In genomic region chr11:119808647-119809280, GRCm38 (mm10) we compare ENCODE assay signal across 20 mouse cellular contexts.
A peak's percentile ranks its signal among the peaks of the same experiment; 100 is the strongest.
DNase-seq lines count a peak whose midpoint lies in the region; ATAC-seq lines count a peak whose summit lies in the region.
"Had no signal": no experiment of that assay in that cellular context is flagged by ENCODE, and none has a peak within 500 bp of the region (broad histone marks: within the 10 kb centered on the region; RNA-seq: fewer than 3 reads in every experiment).

No protein-coding gene starts in this region.

- H3K27me3 ChIP-seq in hindbrain, embryonic 13.5 days = no peaks in the 10 kb centered on the region
- no peaks in the 10 kb centered on the region for H3K27me3 ChIP-seq in hindbrain, embryonic 16.5 days (replicated peaks; ENCODE audit: control insufficient read depth, insufficient read depth, low read length)
- H3K27me3 ChIP-seq in neural tube, embryonic 13.5 days = no peaks in the 10 kb centered on the region
- H3K27me3 ChIP-seq in limb, embryonic 10.5 days (ENCODE audit: low read depth, poor library complexity, severe bottlenecking) = no peaks in the 10 kb centered on the region
- H3K27me3 ChIP-seq: CH12.LX; midbrain, embryonic 12.5 days; stomach, embryonic 15.5 days had no signal

- H3K9me3 ChIP-seq in hindbrain, embryonic 13.5 days = no peaks in the 10 kb centered on the region
- no peaks in the 10 kb centered on the region for H3K9me3 ChIP-seq in hindbrain, embryonic 16.5 days (ENCODE audit: control insufficient read depth, low read length)
- no peaks in the 10 kb centered on the region for H3K9me3 ChIP-seq in neural tube, embryonic 13.5 days
- H3K9me3 ChIP-seq in limb, embryonic 10.5 days (replicated peaks) = no peaks in the 10 kb centered on the region
- H3K9me3 ChIP-seq: forebrain, embryonic 10.5 days; midbrain, embryonic 12.5 days; stomach, embryonic 15.5 days had no signal

- no peak for ATAC-seq in hindbrain, embryonic 13.5 days (ENCODE audit: low FRiP score)
- ATAC-seq in hindbrain, embryonic 16.5 days = no peak
- ATAC-seq in neural tube, embryonic 13.5 days (ENCODE audit: low read depth) = no peak
- ATAC-seq: forebrain, postnatal 0 days had no signal

- H3K9ac ChIP-seq in hindbrain, embryonic 13.5 days = no peak overlapping the region
- H3K9ac ChIP-seq in hindbrain, embryonic 16.5 days (ENCODE audit: low read depth, low read length) = no peak overlapping the region
- no peak overlapping the region for H3K9ac ChIP-seq in neural tube, embryonic 13.5 days
- H3K9ac ChIP-seq: forebrain, postnatal 0 days; midbrain, embryonic 12.5 days; stomach, embryonic 15.5 days had no signal

- H3K36me3 ChIP-seq in hindbrain, embryonic 13.5 days = peaks cover 13% of the 10 kb centered on the region
- H3K36me3 ChIP-seq in hindbrain, embryonic 16.5 days (ENCODE audit: control insufficient read depth, insufficient read depth, low read length) = peaks cover 7% of the 10 kb centered on the region; the same call in 1 of the 2 replicates
- peaks cover 13% of the 10 kb centered on the region for H3K36me3 ChIP-seq in neural tube, embryonic 13.5 days
- peaks cover 61% of the 10 kb centered on the region for H3K36me3 ChIP-seq in limb, embryonic 10.5 days

- no peak for DNase-seq in neural tube, embryonic 10.5 days (ENCODE audit: extremely low spot score, low spot score)
- DNase-seq in limb, embryonic 10.5 days (ENCODE audit: low spot score) = no peak
- DNase-seq in thymus, postnatal 4 days = no peak
- no peak for DNase-seq in kidney, adult 9 months
- DNase-seq: forebrain, postnatal 0 days; heart, postnatal 10 days; kidney, adult 2 months; kidney, postnatal 25 days; lung, adult 18-20 months; lung, postnatal 14 days; thymus, adult 2 months had no signal

- H3K4me3 ChIP-seq in hindbrain, embryonic 13.5 days = no peak overlapping the region
- H3K4me3 ChIP-seq in hindbrain, embryonic 16.5 days (ENCODE audit: low read length) = no peak overlapping the region
- no peak overlapping the region for H3K4me3 ChIP-seq in neural tube, embryonic 13.5 days
- H3K4me3 ChIP-seq in limb, embryonic 10.5 days = no peak overlapping the region
- H3K4me3 ChIP-seq: forebrain, embryonic 10.5 days; midbrain, embryonic 12.5 days; stomach, embryonic 15.5 days had no signal

- peak overlapping the region; percentile 80 for H3K27ac ChIP-seq in hindbrain, embryonic 13.5 days
- no peak overlapping the region for H3K27ac ChIP-seq in hindbrain, embryonic 16.5 days (ENCODE audit: low read depth, low read length)
- H3K27ac ChIP-seq in neural tube, embryonic 13.5 days (replicated peaks) = peak overlapping the region; percentile 80
- peak overlapping the region; percentile 76 for H3K27ac ChIP-seq in limb, embryonic 10.5 days
- H3K27ac ChIP-seq: forebrain, embryonic 10.5 days; midbrain, embryonic 12.5 days; stomach, embryonic 15.5 days had no signal

- no peak overlapping the region for H3K4me2 ChIP-seq in hindbrain, embryonic 13.5 days
- H3K4me2 ChIP-seq in hindbrain, embryonic 16.5 days (ENCODE audit: low read length) = no peak overlapping the region
- H3K4me2 ChIP-seq in neural tube, embryonic 13.5 days = no peak overlapping the region
- H3K4me2 ChIP-seq: heart, embryonic 11.5 days; liver, embryonic 11.5 days; midbrain, embryonic 12.5 days; stomach, embryonic 15.5 days had no signal

- peaks cover 38% of the 10 kb centered on the region for H3K4me1 ChIP-seq in hindbrain, embryonic 13.5 days (replicated peaks)
- peaks cover 3% of the 10 kb centered on the region for H3K4me1 ChIP-seq in hindbrain, embryonic 16.5 days (ENCODE audit: control insufficient read depth, insufficient read depth, low read depth, low read length)
- H3K4me1 ChIP-seq in neural tube, embryonic 13.5 days (replicated peaks) = peaks cover 57% of the 10 kb centered on the region
- H3K4me1 ChIP-seq in limb, embryonic 10.5 days = peaks cover 52% of the 10 kb centered on the region

- WGBS in hindbrain, embryonic 13.5 days = 77% methylated on average over 10 of the region's 10 CpGs
- WGBS in hindbrain, embryonic 16.5 days = 82% methylated on average over 10 of the region's 10 CpGs
- 58% methylated on average over 10 of the region's 10 CpGs for WGBS in neural tube, embryonic 13.5 days
- 68% methylated on average over 10 of the region's 10 CpGs for WGBS in limb, embryonic 10.5 days
